Mouse (Mus musculus) gastrocnemius, postnatal 4 days (tissue): Measurements from ENCODE around the gene Prrg2. TPM values are rescaled to one million over a fixed set of nuclear protein-coding genes. Genes with fewer than 3 reads are reported as not detected.

Experiments
- DNase-seq, 2 experiments: peaks; one replicate each; pipeline ENCODE4 v3.0.0; 2021 to 2022; ENCODE audit warnings: low spot score in 2 of 2, mixed read lengths in 2 of 2
- total RNA-seq, 2 experiments: library from RNA; stranded (reverse); gene quantifications; 2 replicates each; pipeline ENCODE4 v1.2.3; 2021

The Prrg2 gene
- total RNA-seq, 2 experiments from 2014 or later: 11.7 to 12.3 TPM

DNA sequence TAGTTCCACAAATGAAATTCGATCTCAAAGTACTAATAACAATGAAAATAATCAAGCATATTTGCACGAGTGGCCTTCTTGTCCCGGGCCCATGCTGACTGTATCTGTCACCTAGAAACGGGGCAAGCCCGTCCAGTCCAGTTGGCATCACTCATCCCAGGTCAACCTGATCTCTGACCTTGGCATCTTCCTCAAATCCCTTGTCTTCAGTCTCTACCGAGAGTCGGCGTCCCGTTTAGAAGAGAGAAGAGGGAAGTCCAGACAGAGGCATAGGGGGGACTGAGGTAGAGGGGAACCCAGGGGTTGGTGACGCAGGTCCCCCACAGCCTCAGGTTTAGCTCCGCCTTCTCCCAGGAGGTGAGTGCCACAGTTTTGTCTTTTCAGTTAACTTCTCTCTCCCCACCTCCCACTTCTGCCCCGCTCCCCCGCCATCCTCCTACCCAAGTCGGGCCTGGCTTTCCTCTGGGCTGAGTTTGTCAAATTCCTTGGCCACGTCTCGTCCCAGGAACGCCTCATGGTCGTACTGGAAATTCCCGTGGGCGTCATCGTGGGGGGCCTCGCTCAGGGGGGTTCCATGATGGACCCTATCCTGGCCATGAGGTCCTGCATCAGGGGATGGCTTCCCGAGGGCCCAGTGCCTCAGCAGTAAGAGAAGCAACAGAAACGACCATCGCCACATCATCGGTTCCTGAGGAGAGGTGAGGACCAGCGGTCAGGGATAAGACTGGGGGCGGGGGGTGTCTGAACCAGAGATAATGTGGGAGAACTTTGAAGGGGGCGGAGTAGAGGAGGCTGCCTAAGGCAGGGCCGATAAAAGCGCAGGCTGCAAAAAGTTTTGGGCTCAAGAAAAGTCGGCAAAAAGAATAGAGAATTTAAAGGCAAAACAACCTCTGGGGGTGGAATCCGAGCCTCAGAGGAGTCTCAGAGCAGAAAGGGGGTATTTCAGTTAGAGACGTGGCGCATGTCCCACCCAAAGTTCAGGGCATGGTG is 28.8 kb upstream of the Prrg2 start:
- DNase-seq: peak in 1 of 2 experiments; percentile 55

- DNase-seq: no peak
Observed at GRCm38 (mm10) chr7:45090251-45090977, 27.9 kb upstream of the Prrg2 start.

GRCm38 (mm10) chr7:45088597-45088996 is 26.1 kb upstream of the Prrg2 start:
- no peak for DNase-seq

- DNase-seq: no peak
Observed at GRCm38 (mm10) chr7:45086084-45086483, 23.6 kb upstream of the Prrg2 start.

DNA sequence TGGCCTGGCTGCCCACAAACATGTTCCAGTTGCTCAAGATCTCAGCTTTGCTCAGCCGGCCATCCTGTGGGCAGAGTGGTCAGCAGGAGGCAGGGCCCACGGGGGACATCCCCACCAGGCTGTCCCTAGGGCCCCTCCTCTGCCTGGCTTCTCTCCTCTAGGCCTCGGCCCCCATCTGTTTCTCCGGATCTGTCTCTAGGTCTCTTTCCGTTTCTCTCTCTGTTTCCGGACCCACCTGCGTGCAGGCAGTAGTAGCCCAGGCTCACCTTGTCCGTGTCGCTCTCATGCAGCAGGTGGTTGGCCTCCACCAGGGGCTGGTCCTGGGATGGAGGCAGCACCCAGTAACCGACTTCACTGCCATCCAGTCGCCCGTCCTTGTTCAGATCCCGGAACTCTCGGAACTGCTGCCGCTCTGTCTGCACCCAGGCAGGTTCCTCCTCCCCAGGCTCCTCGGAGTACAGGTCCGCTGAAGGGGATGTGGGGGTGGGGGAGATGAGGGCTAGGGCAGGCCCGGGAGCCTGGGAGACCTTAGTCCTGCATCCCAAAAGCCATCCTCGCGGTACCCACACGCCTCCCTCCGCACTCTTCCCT is 20.9 kb upstream of the Prrg2 start:
- DNase-seq: no peak

- DNase-seq: peak in 1 of 2 experiments; percentile 48
Observed at GRCm38 (mm10) chr7:45082401-45083299, 20.2 kb upstream of the Prrg2 start.

- DNase-seq: no peak
Observed at GRCm38 (mm10) chr7:45081016-45081415, 18.5 kb upstream of the Prrg2 start.

DNA sequence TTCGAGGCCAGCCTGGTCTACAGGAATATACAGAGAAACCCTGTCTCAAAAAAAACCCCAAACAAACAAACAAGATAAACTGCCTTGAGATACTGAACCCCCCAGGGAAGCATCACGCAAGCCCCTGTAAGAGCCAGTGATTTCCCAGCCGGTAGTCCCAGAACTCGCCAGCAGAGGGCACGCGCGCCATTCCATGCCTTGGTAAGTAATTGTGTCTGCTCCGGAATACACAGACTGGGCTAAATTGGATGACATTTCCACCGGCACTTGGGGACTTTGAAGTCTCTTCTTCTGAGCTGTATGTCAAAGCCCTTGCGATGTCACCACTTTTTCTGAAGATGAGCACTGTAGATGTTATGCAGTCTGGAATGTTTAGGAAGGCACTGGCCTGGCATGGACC is 17.4 kb upstream of the Prrg2 start:
- peak; percentile 84 to 89 for DNase-seq

GRCm38 (mm10) chr7:45078513-45078912 is 16.0 kb upstream of the Prrg2 start:
- DNase-seq: peak in 1 of 2 experiments; percentile 79

GRCm38 (mm10) chr7:45077829-45078228 is 15.4 kb upstream of the Prrg2 start:
- no peak for DNase-seq

DNA sequence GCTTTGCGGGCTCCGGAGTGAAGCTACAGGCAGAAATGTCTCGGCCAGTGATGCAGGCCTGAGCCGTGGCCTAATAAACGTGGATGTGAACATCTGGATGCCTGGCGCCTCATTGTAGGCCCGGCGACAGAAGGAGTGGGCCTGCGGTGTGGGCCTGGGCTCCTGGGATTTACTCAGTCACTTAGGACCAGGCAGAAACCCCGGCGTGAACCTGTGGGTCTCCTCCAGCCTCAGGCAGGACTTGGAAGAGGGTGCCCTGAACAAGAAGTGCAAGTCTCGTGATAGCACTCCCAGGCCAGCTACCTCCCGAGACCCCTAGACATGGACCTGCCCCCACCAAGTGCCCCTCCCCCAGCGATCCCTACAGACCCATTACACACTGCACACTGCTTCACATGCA is 14.8 kb upstream of the Prrg2 start:
- DNase-seq: no peak

DNA sequence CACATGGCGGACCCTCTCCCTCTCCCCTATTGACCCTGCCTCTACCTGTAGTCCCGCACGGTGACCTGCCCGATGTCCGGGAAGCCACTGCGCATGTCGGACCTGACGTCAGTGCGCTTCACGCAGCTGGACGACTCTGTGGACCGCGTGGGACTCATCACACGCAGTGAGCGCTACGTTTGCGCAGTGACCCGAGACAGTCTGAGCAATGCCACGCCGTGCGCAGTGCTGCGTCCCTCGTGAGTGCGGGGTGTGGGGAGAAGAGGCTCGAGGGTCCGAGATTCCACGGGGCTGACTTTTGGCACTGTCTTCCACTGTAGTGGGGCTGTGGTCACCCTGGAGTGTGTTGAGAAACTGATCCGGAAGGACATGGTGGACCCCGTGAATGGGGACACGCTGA is 14.0 kb upstream of the Prrg2 start:
- DNase-seq: no peak

DNA sequence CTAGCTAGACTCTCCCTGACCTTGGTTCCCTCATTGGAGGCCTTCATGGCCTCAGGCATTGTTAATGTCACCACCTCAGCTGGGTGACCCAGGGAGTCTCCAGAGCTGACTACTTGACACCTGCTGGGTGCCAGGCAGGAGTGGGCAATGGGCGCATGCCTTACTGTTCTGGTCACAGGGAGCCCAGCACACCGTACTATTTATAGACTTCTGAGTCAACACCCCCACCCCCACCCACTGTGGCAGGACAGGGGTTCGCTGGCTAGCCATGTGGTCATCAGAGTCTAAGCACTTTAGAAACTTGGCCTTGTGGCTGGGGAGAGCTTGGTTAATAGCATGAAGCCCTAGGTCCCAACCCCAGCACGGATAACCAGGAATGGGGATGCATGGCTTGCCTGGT is 12.9 kb upstream of the Prrg2 start:
- DNase-seq: no peak

- no peak for DNase-seq
Observed at GRCm38 (mm10) chr7:45073949-45074348, 11.5 kb upstream of the Prrg2 start.

- DNase-seq: no peak
Observed at GRCm38 (mm10) chr7:45073171-45073707, 10.8 kb upstream of the Prrg2 start.

GRCm38 (mm10) chr7:45072230-45072629 is 9.8 kb upstream of the Prrg2 start:
- no peak for DNase-seq

DNA sequence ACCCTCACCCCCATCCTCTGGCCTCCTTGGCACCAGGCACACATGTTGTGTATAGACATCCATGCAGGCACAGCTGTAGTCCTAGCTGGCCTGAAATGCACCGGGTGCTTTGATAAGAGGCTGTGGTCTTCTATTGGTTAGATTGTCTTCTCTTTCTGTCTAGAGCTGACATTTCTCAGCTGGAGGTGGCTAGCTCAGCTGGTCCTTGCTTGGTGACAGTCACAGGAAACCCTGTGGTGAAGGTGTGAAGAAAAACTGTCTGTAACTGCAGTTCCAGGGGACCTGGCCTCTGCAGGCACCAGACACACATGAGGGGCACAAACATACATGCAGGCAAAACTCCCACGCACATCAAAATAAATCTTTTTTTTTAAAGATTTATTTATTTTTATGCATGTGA is 7.2 kb upstream of the Prrg2 start:
- no peak for DNase-seq

- no peak for DNase-seq
Observed at GRCm38 (mm10) chr7:45068000-45068318, 5.5 kb upstream of the Prrg2 start.

DNA sequence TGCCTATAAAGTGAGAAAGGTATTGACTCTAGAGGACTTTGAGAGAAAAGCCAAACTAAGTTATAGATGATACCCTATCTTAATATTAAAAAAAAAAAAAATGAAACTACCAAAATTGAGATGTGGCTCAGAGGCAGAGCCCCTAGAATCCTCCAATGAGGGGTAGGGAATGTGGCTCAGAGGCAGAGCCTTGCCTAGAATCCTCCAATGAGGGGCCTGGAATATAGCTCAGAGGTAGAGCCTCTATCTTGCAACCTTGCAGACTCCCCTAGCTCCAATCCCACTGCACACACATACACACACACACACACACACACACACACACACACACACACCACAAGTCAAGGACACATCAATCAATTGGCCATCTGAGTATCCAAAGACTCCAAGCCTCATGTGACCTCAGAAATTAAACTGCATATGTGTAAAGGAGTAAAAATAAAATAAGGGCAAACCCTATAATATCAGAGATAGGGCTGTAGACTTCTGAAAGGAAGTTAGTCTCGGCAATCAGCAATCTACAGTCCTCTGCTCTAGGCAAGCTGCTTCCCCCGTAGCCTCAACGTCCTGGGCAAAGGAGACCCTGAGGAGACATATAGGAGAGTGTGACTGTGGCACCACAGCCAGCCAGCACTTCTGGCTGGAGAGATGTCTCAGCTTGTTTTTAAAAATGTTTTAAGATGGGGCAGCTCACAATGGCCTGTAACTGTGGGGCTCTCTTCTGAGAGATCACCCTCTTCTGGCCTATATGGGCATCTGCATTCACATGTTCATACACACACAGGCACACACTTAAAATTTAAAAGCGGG is 4.9 kb upstream of the Prrg2 start:
- no peak for DNase-seq
